Mouse (Mus musculus): Measurements from ENCODE around the gene Rcan1.

Rcan1 gene

DNA sequence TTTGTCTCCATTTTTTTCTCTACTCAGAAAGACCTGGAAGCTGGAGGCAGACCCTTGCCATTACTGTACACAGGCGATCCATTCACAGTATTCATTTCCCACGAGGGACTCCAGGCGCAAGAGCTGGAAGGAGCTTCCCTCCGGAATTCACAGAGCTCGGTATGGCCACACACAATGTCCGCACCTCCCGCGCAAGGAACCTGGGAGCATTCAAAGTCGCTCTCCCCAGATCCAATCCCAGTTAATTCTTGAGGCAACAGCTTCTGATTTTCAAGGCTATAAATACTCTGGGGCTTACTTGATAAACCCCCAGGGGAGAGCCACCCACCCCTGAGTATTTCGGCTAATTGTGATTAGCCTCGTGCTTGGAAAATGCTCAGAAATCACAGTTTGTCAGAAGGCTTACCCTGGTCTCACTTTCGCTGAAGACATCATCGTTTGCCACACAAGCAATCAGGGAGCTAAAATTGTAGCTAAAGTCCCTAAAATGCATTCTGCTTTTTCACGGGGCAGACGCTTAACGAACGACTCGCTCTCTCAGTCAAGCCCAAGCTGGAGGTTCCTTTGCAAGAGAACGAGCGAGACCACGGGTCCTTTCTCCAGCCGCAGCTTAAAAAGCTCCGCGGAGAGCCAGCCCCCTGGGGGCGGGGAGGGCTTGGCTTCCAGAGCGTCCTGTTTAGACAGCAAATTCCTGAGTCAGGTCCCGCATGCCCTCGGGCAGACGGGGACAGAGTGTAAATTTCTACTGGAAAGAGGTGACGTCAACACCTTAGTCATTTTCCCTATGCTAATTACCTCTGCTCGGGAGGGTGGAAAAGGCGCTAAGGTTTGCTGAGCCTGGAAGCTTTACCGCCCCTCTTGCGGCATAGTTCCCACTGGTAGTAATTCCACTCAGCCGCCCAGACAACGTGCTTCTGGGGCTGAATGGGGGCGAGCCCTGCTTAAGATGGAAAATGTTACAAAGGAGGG is 70.9 kb downstream of the Rcan1 start:
- peak; percentile 36 for DNase-seq (ENCODE audit: low spot score)

DNA sequence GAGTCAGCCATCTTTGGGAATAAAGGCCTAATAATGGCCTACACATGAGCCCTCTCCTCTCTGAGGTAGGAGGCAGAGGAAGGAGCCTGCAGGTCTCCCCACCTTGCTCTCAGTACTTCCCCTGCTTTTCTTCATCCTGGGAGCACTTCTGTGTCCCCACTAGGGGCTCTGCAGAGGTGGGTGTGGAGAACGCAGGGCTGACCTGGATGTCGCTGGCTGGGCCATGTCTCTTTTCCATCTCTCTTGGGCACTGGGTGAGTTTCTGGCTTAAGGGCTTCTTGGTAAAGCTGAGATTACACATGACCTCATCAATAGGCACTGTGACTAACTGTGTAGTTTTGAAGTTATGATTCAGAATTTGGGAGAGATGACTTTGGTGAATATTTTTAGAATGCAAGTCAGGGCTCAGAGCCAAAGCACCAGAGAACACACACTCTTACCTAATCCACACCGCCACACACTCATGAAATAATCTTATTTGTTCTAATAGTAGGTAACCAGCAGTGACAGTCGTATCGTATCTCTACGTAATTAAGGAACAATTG is 72.0 kb downstream of the Rcan1 start:
- DNase-seq (ENCODE audit: low spot score): no peak

DNA sequence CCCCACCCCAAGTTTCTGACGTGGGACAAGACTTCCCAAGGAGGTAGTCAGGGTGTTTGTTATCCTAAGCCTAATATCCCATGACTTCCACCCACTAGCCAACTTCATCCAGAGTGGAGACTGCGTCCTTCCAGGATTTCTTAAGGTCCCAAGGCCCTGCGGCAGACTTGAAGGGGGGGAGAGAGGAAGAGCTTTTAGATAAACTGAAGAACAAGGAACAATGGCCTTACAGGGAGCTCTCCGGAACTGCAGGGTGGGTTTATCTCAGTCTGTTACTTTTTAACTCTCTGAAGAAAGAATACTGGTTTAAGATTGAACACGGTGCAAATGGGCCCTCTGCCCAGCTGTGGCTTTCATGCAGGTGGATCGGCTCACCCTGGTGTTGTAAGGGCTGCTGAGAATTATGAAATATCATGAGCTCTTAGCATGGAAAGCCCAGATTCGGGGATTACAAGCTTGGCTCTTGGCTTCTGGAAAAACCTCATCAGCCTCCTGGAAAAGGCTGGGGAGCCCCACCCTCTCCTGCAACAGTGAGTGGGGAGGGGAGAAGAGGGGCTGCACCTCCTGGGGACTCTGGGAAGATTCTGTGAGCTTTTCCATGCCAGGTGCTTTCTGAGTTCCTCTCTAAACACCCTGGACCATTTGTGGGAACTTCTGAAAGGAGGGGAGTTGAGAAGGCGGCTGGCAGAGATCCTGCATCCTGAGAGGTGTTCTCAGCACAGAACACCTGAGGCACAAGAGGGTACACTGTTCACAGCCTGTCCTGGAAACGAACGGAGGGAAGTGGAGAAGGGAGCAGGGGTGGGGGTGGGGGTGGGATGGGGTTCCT is 72.7 kb downstream of the Rcan1 start:
- DNase-seq (ENCODE audit: low spot score): no peak

DNA sequence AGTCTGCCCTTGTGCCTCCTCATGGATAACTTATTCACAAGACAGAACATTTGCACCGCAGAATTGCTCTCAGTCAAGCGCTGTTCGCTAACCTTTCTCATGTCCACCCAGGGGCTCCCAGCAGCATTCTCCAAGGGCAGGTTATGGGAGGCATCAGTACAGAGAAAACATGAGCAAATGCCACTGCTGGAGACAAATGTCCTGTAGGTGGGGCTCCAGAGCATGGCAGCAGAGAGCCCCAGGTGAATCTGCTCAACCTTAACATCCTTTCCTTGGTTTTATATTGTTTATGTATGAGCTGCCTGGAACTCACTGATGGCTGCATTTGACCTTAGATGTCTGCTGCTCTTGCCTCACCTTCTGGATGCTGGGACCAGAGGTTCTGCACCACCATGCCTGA is 76.9 kb downstream of the Rcan1 start:
- no peak for DNase-seq (ENCODE audit: low spot score)

DNA sequence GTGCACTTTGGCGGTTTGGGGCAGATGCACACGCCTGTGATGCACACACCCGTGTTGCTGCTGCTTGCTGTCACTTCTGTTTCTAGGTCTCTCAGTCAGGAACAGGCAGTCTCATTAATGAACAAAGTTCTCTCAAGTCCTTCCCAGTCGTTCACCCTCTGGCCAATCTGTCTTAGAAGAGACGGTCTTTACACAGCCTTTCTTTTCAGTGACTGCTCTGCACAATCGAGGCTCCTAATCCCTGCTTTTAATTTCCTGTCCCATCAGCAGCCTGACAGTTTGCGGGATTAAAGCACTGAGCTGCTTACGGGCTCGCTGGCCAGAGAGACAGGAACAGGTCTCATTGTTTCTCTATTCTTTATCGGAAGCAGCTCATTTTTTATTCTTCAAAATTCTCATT is 83.0 kb downstream of the Rcan1 start:
- no peak for DNase-seq (ENCODE audit: low spot score)

DNA sequence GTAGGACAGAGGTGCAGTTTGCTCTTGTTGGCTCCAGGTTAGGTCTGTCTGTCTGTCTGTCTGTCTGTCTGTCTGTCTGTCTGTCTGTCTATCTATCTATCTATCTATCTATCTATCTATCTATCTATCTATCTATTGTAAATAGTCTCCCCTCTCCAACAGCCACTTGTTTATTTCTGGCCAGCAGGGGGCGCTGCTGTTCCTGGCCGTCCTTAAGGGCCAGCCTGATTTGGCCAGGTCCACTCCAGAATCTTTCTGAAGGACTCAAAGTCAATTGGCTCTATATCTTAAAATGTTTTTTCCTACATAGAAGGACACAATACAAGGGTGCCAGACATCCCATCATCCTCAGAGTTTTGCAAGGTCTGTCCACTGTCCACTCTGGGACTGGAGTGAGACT is 85.6 kb downstream of the Rcan1 start:
- DNase-seq (ENCODE audit: low spot score): no peak

DNA sequence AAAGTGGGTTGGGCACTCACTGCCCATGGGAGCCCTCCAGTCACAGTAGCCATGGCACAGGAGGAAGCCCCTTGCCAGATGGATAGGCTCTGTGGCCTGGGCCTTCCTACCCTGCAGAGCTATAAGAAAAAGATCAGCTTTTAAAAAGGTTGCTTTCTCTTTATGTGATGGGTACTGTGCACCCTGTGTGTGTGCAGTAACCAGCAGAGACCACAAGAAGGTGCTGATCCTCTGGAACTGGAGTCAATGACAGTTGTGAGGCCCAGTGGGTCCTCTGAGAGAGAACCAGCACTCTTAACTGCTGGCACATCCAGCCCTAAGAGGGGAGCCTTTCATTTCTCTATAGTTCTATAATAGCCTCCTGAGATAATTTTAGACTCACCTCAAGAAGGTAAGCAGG is 87.3 kb downstream of the Rcan1 start:
- DNase-seq (ENCODE audit: low spot score): no peak

DNA sequence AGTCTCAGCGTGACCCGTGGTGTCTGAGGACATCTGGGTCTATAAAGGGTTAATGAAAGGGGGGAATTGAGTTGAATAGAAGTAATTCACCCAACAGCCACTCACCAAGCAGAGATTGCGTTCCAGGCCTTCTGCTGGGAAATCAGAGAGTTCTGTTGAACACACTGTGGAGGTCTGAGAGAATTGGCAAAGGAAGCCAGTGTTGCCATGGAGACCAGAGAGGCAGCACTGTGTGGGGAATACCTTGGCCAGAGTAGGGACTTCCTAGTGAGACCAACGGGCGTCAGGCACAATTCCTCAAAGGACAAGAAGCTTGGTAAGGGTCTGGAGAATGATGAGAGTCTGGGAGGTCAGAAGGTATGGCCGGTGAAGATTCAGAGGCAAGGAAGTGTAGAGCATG is 88.2 kb downstream of the Rcan1 start:
- no peak for DNase-seq (ENCODE audit: low spot score)

DNA sequence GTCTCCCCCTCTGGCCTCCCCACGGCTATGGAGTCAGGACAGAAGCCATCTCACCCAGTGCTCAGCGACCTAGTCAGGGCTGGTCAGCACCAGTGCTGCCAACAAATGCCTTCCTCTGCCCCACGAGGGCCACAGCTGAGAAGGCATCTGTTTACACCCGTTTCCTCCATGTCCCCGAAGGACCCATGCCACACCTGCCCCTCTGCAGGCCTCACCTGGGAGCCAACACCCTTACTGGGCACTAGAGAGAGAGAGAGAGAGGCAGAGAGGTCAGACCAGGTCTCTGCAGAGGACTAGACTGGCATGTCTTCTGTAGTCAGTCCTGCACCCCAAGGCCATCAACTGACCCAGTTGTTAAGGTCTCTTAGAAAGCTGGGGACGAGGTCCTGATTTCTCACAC is 89.6 kb downstream of the Rcan1 start:
- no peak for DNase-seq (ENCODE audit: low spot score)

DNA sequence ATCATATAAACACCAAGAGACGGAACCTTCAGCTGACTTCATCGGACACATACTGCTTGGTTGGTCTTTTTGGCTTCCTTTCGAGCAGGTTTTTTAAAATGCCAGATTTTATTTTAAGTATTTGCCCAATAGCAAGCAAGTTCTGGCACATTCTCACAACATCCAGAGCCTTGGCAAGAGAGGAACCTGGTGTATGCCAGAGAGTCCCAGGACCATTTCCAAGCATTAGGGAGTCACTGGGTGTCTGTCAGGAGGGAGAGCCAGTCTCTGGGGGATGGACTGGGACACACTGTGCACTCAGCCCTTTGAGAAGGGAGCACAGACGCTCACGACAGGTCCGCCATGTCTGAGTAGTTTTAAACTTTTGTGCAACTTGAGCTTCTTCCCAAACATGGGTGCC is 93.7 kb downstream of the Rcan1 start:
- no peak for DNase-seq (ENCODE audit: low spot score)

DNA sequence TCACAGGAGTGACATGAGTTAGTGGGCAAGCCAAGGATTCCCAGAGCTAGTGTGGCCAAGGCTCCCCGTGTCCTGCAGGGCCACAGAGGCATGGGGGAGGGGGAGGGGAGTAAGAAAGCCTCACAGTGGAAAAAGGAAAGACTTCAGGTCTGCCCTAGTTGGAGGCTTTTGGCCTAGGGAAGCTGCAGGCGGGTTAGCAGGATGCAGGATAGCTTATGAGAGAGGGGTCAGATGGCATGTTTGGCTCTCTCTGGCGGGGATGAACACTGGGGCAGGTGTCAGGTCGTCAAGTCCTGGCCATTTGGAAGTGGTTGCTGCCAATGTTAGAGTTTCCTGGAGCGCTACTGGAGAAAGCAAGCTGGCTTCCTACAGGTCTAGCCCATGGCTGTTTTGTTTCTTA is 99.0 kb downstream of the Rcan1 start:
- no peak for DNase-seq (ENCODE audit: low spot score)

DNA sequence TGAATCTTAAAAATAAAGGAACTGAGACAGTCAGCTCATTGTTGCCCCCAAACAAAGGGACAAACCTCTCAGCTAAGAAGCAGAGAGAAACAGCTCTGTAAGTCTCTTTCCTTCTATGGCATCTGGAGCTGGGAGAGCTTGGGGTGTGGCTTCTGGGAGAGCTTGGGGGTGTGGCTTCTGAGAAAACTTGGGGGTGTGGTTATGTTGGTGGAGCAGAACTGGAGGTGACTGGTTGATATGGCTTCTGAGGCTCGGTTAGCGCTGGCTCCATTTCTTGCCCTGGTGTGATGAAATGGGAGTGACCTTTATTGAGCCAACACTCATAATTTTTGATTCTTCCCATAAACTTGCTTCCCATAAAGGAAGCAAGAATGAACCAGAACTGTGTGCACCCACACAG is 101.4 kb downstream of the Rcan1 start:
- no peak for DNase-seq (ENCODE audit: low spot score)

DNA sequence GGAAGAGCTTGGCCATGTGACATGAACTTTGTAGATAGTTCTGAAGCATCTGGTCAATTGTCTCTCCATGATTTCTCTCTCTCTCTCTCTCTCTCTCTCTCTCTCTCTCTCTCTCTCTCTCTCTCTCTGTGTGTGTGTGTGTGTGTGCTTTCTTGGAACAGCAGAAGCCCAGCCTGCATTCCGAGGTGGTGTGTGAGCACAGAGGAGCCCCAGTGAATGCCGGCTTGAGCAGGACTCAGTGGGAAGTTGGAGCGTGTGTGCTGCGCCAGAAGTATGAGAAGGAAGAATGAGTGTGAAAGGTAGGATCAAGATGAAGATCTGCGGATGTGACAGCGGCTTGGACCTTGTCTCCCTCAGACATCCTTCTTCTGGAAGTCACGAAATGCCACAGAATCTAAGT is 105.2 kb downstream of the Rcan1 start:
- DNase-seq (ENCODE audit: low spot score): no peak

DNA sequence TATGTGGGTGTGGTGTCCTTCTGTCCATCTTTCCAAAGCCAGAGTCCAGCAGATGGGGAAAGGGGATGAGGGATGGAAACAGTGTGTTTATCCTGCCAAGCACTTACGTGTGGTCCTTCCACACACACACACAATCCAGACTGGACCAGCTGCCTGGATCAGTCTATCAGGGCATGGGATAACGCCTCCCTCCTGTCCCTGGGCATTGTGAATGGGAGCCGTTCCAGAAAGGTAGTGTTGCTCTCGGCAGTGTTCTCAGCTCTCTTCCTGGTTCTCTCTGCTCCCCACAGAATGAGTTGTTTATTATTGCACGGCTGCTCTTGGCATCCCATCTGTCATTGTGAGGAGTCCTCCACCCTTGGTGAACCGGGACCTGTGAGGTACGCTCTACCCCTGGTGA is 110.0 kb downstream of the Rcan1 start:
- no peak for DNase-seq (ENCODE audit: low spot score)

DNA sequence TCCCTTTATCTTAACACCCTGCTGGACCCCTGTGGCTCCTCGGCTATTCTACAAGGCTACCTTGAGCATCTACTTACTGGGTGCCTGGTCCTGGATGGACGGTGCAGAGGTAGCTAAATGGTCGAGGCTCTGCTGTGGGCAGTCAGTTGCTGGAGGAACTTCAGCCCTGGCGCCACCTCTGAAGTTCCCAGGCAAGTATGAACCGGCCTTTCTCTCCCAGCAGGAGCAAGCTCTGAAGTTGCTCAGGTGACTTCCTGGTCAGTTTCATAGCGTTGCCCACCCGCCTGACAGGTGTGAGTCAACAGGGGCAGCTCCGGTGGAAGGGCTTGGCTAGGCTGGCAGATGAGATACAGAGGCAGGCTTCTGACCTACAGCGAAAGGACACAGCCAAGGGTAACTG is 111.4 kb downstream of the Rcan1 start, which contains the start of gene Kcne1:
Gene Kcne1, minus strand, starts transcription at position 240 of the 400 bp plus-strand sequence.
- DNase-seq (ENCODE audit: low spot score): no peak

DNA sequence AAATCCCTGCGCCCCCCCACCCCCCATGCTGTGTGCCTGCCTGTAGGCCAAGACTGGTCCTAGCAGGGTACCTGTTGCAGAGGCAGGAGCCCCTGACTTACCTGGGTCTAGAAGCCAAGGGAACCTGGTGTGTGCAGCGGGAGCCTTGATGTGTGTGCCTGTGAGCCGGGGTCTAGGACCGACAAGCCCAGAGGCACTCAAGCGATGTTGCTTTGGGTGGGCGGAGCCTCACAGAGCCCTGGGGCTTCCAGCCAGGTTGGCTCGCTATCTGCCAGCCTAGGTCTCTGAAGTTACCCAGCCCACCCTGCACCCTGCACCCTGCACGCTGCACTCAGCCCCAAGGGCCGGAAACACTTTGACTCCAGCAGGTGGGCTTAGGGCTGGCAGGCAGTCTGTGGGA is 111.9 kb downstream of the Rcan1 start:
- no peak for DNase-seq (ENCODE audit: low spot score)

DNA sequence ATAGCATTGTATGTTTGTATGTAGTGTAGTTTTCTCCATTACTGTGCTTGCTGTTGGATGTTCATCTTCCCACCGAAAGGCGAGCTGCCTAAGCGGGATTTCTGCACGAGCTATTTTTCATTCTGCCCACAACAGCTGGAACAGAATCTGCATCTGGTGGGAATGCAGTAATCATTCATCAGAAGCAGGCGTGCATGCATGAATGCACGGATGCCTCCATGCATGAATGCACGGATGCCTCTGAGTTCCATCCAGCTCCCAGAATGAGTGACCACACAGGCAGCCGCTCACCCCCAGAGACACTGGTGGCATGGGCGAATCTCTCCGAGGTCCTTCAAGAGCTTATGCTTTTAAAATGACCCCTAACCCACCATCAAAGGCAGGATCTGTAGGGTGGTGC is 113.1 kb downstream of the Rcan1 start:
- no peak for DNase-seq (ENCODE audit: low spot score)

DNA sequence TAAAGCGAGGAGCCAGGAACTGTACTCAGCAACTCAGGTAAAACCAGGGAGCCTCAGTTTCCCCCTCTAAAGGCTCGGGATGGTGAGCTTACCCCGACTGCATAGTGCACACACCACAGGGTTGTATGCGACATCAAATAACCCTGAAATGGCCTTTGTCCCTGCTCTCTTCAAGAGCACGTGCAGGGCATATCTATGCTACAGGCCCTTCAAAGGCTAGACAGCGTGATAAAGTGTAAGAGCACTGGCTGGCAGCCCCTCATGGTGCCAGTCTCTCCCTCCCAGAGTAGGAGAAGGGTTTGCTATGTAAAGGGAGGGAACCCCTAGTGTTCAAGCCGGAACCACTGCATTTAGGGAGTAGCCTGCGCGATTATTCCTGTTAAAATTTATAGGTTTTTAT is 113.6 kb downstream of the Rcan1 start:
- no peak for DNase-seq (ENCODE audit: low spot score)

DNA sequence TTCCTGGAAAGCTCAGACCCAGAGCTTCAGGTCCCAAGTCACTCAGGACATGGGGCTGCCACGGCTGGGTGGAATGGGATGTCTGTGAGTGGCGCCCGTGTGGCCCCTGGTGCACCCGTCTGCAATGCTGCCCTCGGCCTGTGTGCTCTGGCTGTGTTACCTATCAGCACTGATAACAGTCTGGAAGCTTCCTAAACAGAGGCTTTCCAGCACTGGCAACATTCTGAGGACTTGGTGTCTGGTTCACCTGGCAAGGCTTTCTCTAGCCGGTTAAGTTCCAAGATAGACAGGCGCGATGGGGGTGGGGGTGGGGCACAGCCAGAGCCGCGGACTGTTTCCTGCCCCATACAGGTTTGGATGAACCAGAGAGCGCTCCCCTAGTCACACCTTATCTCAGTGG is 114.7 kb downstream of the Rcan1 start:
- DNase-seq (ENCODE audit: low spot score): no peak

DNA sequence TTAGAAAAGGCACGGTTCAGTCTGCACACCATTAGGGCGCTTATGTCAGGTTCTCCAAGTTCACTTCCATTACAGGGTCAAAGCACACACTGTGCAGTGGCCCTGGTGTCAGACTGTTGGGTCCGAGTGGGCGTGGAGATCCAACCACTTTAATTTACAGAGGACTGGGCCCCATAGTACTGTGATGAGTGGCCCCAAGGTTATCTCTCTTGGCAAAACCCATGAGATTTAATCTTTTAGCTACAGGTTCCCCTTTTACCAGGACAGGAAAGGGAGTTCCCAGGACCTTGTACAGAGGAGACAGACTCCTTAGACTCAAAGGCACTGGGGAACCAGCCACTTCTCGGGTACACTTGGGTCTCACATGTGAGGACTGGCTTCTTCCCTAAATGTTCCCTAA is 115.3 kb downstream of the Rcan1 start:
- DNase-seq (ENCODE audit: low spot score): no peak

DNA sequence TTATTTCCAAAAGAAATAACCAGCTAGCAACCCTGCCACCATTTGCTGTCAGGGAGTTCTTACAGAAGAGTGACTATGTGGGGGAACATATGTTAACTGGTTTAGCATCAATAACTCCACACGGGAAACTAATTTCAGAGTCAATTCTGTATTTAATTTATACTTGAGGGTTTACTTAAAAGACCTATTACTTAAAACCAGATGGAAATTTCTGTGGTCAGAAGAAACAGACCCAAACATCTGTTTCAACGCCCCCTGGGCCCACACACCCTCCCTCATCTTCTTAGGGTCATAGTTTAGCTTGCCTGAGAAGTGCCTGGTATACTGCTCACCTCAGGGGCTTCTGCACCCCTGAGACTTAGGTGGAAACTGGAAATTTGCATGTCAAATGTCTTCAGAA is 116.8 kb downstream of the Rcan1 start:
- no peak for DNase-seq (ENCODE audit: low spot score)

DNA sequence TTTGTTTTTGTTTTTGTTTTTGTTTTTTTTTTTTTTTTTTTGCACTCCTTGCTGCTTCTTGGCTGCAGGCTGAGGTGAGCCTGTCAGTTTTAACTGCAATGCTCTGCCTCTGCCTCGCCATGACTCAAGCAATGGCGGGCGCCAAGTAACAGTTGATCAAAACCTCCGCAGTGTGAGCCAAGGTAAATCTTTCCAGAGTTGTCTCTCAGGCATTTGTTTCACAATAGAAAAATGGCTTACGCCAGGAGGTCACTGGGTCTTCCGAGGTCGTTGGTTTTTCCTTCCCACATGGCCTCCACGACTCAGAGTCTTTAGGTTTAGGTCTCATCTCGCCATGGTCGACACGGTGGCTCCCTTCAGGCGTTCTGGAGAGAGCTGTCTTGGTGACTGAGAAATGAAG is 117.4 kb downstream of the Rcan1 start:
- DNase-seq (ENCODE audit: low spot score): no peak

DNA sequence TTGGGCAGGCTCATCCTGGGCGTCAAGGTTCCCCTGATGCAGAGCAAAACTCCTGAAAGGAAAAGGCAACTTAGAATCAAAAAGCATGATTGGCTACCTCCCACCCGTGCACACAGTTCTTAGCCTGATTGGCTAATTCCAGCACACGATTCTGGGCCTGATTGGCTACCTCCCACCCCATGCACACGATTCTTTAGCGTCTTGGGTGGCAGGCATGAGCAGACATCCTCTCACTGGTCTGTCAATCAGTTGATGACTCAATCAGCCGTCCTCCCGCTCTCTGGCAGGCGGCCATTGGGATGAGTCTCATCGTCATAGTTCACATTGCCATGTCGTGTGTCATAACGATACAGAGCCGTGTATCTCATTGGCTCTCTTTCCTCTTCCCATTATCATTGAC is 121.7 kb downstream of the Rcan1 start:
- DNase-seq (ENCODE audit: low spot score): no peak
